Mouse (Mus musculus) lung, embryonic 15.5 days (tissue): ENCODE measurements around the gene Leap2. TPM values are rescaled to one million over a fixed set of nuclear protein-coding genes. Genes with fewer than 3 reads are reported as not detected.
A peak's percentile ranks its signal among the peaks of the same experiment; 100 is the strongest.

Experiments used
- ATAC-seq: fragments of 200-750 bp; cut with Nextera tagmentation; 2 replicates; pipeline ENCODE4 v1.8.0; 2017; ENCODE audit warnings: moderate number of reproducible peaks, borderline replicate concordance; ENCODE audit not compliant: low FRiP score, low TSS enrichment; ENCODE audit errors: extremely low read depth
- H3K27ac ChIP-seq: fragments of 300-500 bp; sonication (generic); 2 replicates; pipeline ENCODE4 v1.5.1; 2015; ENCODE audit warnings: moderate library complexity, mild to moderate bottlenecking, inconsistent platforms
- H3K27me3 ChIP-seq: fragments of 300-500 bp; sonication (generic); 2 replicates; pipeline ENCODE4 v1.6.1; 2015; ENCODE audit warnings: inconsistent platforms
- H3K36me3 ChIP-seq: fragments of 300-500 bp; sonication (generic); 2 replicates; pipeline ENCODE4 v1.6.1; 2015; ENCODE audit warnings: inconsistent platforms
- H3K4me1 ChIP-seq: fragments of 300-500 bp; sonication (generic); 2 replicates; pipeline ENCODE4 v1.6.1; 2015; ENCODE audit warnings: inconsistent platforms
- H3K4me2 ChIP-seq: fragments of 300-500 bp; sonication (generic); 2 replicates; pipeline ENCODE4 v1.6.1; 2015; ENCODE audit warnings: inconsistent platforms, mild to moderate bottlenecking, moderate library complexity
- H3K4me3 ChIP-seq: fragments of 300-500 bp; sonication (generic); 2 replicates; pipeline ENCODE4 v1.5.1; 2015; ENCODE audit warnings: mild to moderate bottlenecking, inconsistent platforms
- H3K9ac ChIP-seq: fragments of 300-500 bp; sonication (generic); 2 replicates; pipeline ENCODE4 v1.6.1; 2015; ENCODE audit warnings: inconsistent platforms
- H3K9me3 ChIP-seq: fragments of 300-500 bp; sonication (generic); 2 replicates; pipeline ENCODE4 v1.6.1; 2016; ENCODE audit warnings: inconsistent platforms
- WGBS: fragments of 180-500 bp; shearing (Covaris S2); methylation state at CpG from one replicate; pipeline ENCODE4 v1.1.7; 2015; 5-methylcytosine and 5-hydroxymethylcytosine counted together
- polyA plus RNA-seq: library from polyadenylated mRNA; unstranded; fragments of >200 nt; fragmentation: Nextera tagmentation; extraction: Ambion mirVana; gene quantifications from 2 replicates; pipeline ENCODE4 v1.2.1, GENCODE M21; 2015

Gene Leap2
- polyA plus RNA-seq, 1 experiment from 2014 or later, result not detected

GRCm38 (mm10) chr11:53456474-53457371 is 33.8 kb upstream of the Leap2 start, which contains the start of the genes Gm10447 and Shroom1:
TSS of gene Gm10447 (minus strand) at chr11:53457110.
TSS of gene Shroom1 (plus strand) at chr11:53457205.
- H3K36me3 ChIP-seq, result no peaks in the 10 kb centered on the region
- 3% methylated on average over 42 of the region's 42 CpGs for WGBS
- peak within 1 kb of the TSS; percentile 59 for H3K9ac ChIP-seq
- H3K4me3 ChIP-seq, result peak within 1 kb of the TSS; percentile 49
- H3K4me1 ChIP-seq, result peaks cover 5% of the 10 kb centered on the region
- H3K27me3 ChIP-seq, result peaks cover 11% of the 10 kb centered on the region; the same call in 1 of the 2 replicates
- peak within 1 kb of the TSS; percentile 91 for H3K4me2 ChIP-seq
- no peaks in the 10 kb centered on the region for H3K9me3 ChIP-seq
- H3K27ac ChIP-seq, result no peak within 1 kb of the TSS
- peak; percentile 89 for ATAC-seq

GRCm38 (mm10) chr11:53453031-53453430 is 30.1 kb upstream of the Leap2 start:
- Histone ChIP-seq H3K9me3 (no peaks in the 10 kb centered on the region), H3K4me3 (no peak overlapping the region), H3K4me1 (peaks cover 5% of the 10 kb centered on the region), H3K9ac (no peak overlapping the region), H3K27ac (no peak overlapping the region), H3K4me2 (no peak overlapping the region), H3K27me3 (no peaks in the 10 kb centered on the region; the same call in 1 of the 2 replicates), H3K36me3 (no peaks in the 10 kb centered on the region)
- WGBS, result 59% methylated on average over 5 of the region's 5 CpGs
- ATAC-seq, result no peak

- 93% methylated on average over 9 of the region's 9 CpGs for WGBS
- no peak overlapping the region for H3K4me3 ChIP-seq
- peaks cover 5% of the 10 kb centered on the region for H3K4me1 ChIP-seq
- no peak for ATAC-seq
- no peak overlapping the region for H3K4me2 ChIP-seq
- H3K9me3 ChIP-seq, result no peaks in the 10 kb centered on the region
- no peaks in the 10 kb centered on the region for H3K36me3 ChIP-seq
- H3K9ac ChIP-seq, result no peak overlapping the region
- no peak overlapping the region for H3K27ac ChIP-seq
- no peaks in the 10 kb centered on the region for H3K27me3 ChIP-seq
These were observed 29.4 kb upstream of the Leap2 start for GRCm38 (mm10) chr11:53452396-53452795.

GRCm38 (mm10) chr11:53451361-53451760 is 28.4 kb upstream of the Leap2 start:
- Histone ChIP-seq H3K4me1 (peaks cover 2% of the 10 kb centered on the region; the same call in 1 of the 2 replicates), H3K4me3 (no peak overlapping the region), H3K27ac (no peak overlapping the region), H3K36me3 (no peaks in the 10 kb centered on the region), H3K9me3 (no peaks in the 10 kb centered on the region), H3K9ac (no peak overlapping the region), H3K4me2 (no peak overlapping the region), H3K27me3 (no peaks in the 10 kb centered on the region)
- no peak for ATAC-seq
- 50% methylated on average over 2 of the region's 2 CpGs for WGBS

GRCm38 (mm10) chr11:53450070-53450705 is 27.2 kb upstream of the Leap2 start:
- Histone ChIP-seq H3K9me3 (no peaks in the 10 kb centered on the region), H3K9ac (no peak overlapping the region), H3K27ac (no peak overlapping the region), H3K4me1 (no peaks in the 10 kb centered on the region), H3K4me3 (no peak overlapping the region), H3K36me3 (no peaks in the 10 kb centered on the region), H3K4me2 (no peak overlapping the region), H3K27me3 (no peaks in the 10 kb centered on the region)
- no peak for ATAC-seq
- 19% methylated on average over 15 of the region's 15 CpGs for WGBS

GRCm38 (mm10) chr11:53448529-53448928 is 25.6 kb upstream of the Leap2 start:
- Histone ChIP-seq H3K27me3 (no peaks in the 10 kb centered on the region), H3K9me3 (no peaks in the 10 kb centered on the region), H3K4me3 (no peak overlapping the region), H3K27ac (no peak overlapping the region), H3K9ac (no peak overlapping the region), H3K4me1 (no peaks in the 10 kb centered on the region), H3K36me3 (no peaks in the 10 kb centered on the region), H3K4me2 (no peak overlapping the region)
- 69% methylated on average over 1 of the region's 1 CpGs for WGBS
- no peak for ATAC-seq

- H3K27ac ChIP-seq, result no peak overlapping the region
- 76% methylated on average over 8 of the region's 8 CpGs for WGBS
These were observed 25.0 kb upstream of the Leap2 start for GRCm38 (mm10) chr11:53447996-53448395.

GRCm38 (mm10) chr11:53446183-53446582 is 23.2 kb upstream of the Leap2 start:
- ATAC-seq, result no peak
- no peak overlapping the region for H3K27ac ChIP-seq
- no peaks in the 10 kb centered on the region for H3K27me3 ChIP-seq
- no peak overlapping the region for H3K4me3 ChIP-seq
- H3K9ac ChIP-seq, result no peak overlapping the region
- no peaks in the 10 kb centered on the region for H3K4me1 ChIP-seq
- no peaks in the 10 kb centered on the region for H3K36me3 ChIP-seq
- 62% methylated on average over 13 of the region's 13 CpGs for WGBS
- H3K9me3 ChIP-seq, result no peaks in the 10 kb centered on the region
- H3K4me2 ChIP-seq, result no peak overlapping the region

More at GRCm38 (mm10) chr11:53447996-53448395, 25.0 kb upstream of the Leap2 start:
- ATAC-seq, result no peak
- no peaks in the 10 kb centered on the region for H3K36me3 ChIP-seq
- no peak overlapping the region for H3K9ac ChIP-seq
- no peak overlapping the region for H3K4me3 ChIP-seq
- no peak overlapping the region for H3K4me2 ChIP-seq
- no peaks in the 10 kb centered on the region for H3K9me3 ChIP-seq
- no peaks in the 10 kb centered on the region for H3K4me1 ChIP-seq
- H3K27me3 ChIP-seq, result no peaks in the 10 kb centered on the region

GRCm38 (mm10) chr11:53445562-53445961 is 22.6 kb upstream of the Leap2 start:
- 43% methylated on average over 13 of the region's 13 CpGs for WGBS
- no peaks in the 10 kb centered on the region for H3K27me3 ChIP-seq
- no peak for ATAC-seq

GRCm38 (mm10) chr11:53443861-53444260 is 20.9 kb upstream of the Leap2 start:
- Histone ChIP-seq H3K4me1 (no peaks in the 10 kb centered on the region), H3K9me3 (no peaks in the 10 kb centered on the region), H3K9ac (no peak overlapping the region), H3K27ac (no peak overlapping the region), H3K27me3 (no peaks in the 10 kb centered on the region), H3K4me2 (no peak overlapping the region), H3K36me3 (no peaks in the 10 kb centered on the region), H3K4me3 (no peak overlapping the region)
- WGBS, result 27% methylated on average over 6 of the region's 6 CpGs
- ATAC-seq, result no peak

More at GRCm38 (mm10) chr11:53445562-53445961, 22.6 kb upstream of the Leap2 start:
- Histone ChIP-seq H3K4me2 (no peak overlapping the region), H3K27ac (no peak overlapping the region), H3K4me3 (no peak overlapping the region), H3K9me3 (no peaks in the 10 kb centered on the region), H3K9ac (no peak overlapping the region), H3K4me1 (no peaks in the 10 kb centered on the region), H3K36me3 (no peaks in the 10 kb centered on the region)

- ATAC-seq, result no peak
- H3K9me3 ChIP-seq, result no peaks in the 10 kb centered on the region
- H3K4me3 ChIP-seq, result no peak overlapping the region
- H3K4me1 ChIP-seq, result no peaks in the 10 kb centered on the region
- H3K27ac ChIP-seq, result no peak overlapping the region
- H3K9ac ChIP-seq, result no peak overlapping the region
- 10% methylated on average over 12 of the region's 12 CpGs for WGBS
- H3K36me3 ChIP-seq, result no peaks in the 10 kb centered on the region
- no peaks in the 10 kb centered on the region for H3K27me3 ChIP-seq
- H3K4me2 ChIP-seq, result no peak overlapping the region
These were observed 19.0 kb upstream of the Leap2 start for GRCm38 (mm10) chr11:53441921-53442320.

GRCm38 (mm10) chr11:53436338-53436737 is 13.4 kb upstream of the Leap2 start:
- Histone ChIP-seq H3K36me3 (no peaks in the 10 kb centered on the region), H3K27ac (no peak overlapping the region), H3K4me3 (no peak overlapping the region), H3K27me3 (no peaks in the 10 kb centered on the region), H3K9ac (no peak overlapping the region), H3K9me3 (no peaks in the 10 kb centered on the region), H3K4me1 (peaks cover 3% of the 10 kb centered on the region; the same call in 1 of the 2 replicates), H3K4me2 (no peak overlapping the region)
- WGBS, result 72% methylated on average over 6 of the region's 6 CpGs
- ATAC-seq, result no peak
